Mouse (Mus musculus) ZHBTc4 (cell line): ENCODE measurements at regions not wholly inside any gene's neighbourhood (a gene's known extent, or its start where the extent isn't known, plus 50 kb on each side); places are given as distances from the start of the nearest gene placed in this dataset.
"Not testable (repeated sequence)": the region's sequence is repeated elsewhere in the genome, so short reads cannot be mapped to it uniquely, and the experiment has no call there.

ENCODE experiments used
- DNase-seq: peaks from one replicate; pipeline ENCODE4 v3.0.0-alpha.2; 2011; ENCODE audit warnings: low read depth, low spot score

DNA sequence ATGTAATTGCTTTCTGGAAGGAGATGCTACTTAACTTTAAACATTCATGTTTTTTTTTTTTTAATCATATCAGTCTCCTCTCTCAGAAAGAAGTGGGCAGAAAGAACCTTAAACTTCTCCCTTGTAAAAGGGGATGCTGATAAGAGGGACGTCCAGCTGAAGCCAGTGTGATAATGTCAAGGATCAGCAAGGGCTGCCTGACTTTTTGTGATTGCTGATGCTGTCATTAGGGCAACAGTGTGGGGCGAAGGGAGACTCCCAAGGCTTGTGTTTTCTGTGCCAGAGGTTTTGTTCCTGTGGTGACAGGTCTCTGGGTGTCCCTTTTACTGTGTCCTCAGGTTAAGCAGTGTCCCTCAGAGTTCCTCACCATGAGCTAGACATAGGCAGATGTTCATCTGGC is 61.8 kb upstream of the Prkar2b start:
- no peak for DNase-seq

DNA sequence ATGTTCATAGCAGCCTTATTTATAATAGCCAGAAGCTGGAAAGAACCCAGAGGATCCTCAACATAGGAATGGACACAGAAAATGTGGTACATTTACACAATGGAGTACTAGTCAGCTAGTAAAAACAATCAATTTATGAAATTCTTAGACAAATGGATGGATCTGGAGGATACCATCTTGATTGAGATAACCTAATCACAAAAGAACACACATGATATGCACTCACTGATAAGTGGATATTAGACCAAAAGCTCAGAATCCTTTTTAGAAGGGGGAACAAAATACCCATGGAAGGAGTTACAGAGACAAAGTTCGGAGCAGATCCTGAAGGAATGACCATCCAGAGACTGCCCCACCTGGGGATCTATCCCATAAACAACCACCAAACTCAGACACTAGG is 60.9 kb upstream of the Prkar2b start:
- not testable (repeated sequence) for DNase-seq

DNA sequence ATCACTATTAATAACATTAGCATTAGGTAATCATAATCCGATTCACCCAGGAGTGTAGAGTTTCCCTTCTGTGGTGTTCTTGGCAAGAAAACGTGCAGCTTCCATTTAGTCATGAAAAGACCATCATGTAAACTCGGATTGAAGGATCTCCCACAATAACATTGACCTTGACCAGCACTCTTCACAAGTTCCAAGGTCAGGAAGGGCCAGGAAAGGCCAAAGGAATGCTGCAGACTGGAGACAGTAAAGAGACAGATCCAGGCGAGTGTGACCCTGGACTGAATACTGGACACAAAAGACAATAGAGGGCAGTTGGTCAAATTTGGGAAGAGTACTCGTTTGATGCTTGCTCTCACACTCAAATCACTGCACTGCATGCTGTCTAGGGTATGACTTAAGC is 51.6 kb upstream of the Prkar2b start:
- DNase-seq = no peak

- peak; percentile 56 for DNase-seq
Observed at GRCm38 (mm10) chr12:32111508-32112119, 50.5 kb upstream of the Prkar2b start.

DNA sequence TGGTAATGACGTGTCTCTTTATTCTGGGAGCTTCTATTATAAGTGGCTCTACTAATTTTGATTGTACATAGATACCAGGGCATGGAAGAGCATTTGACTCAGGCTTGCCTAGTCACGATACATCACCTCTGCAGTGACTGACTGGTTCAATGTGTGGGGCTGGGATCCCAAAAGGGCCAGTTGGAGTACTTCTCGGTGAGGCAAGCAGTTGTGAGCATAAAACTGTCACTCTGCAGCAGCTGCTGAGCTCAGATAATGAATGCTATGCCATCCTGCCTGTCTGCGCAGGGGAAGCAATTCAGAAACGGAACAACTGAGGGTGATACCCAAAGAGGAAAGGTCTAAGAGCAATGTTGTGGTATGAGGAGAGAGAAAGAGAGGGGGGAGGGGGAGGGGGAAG is 49.8 kb upstream of the Prkar2b start:
- no peak for DNase-seq
